Mouse (Mus musculus) T-helper 1 cell (primary cell): ENCODE data around the gene Ect2.

Experiments used
- in situ Hi-C: fragments of 300-600 bp; cut with MboI, MseI; formaldehyde crosslinking; loops from one replicate; pipeline ENCODE4 v1.15.1; 2025; ENCODE audit warnings: high pct_unique_total_duplicates

Ect2 gene

GRCm38 (mm10) chr3:27158910-27159309 lies 5.2 kb upstream of the Ect2 start:
- in situ Hi-C loops = no loop called here

DNA sequence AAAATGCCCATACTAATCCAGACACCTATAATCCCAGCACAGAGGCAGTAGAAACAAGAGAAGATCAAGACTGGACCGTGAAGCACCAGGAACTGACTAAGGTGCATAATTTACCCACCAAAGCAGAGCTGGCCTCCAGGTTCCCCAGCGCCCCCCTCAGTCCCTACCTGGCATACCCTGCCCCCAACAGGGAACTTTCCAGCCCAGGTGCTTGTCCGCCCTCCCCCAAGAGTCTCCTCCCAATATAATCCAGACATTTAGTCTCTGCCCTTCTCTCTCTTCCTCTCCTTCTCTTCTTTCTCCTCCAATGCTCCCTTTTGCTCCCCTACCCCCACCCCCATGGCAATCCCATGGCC lies 2.9 kb upstream of the Ect2 start:
- in situ Hi-C loops = no loop called here

DNA sequence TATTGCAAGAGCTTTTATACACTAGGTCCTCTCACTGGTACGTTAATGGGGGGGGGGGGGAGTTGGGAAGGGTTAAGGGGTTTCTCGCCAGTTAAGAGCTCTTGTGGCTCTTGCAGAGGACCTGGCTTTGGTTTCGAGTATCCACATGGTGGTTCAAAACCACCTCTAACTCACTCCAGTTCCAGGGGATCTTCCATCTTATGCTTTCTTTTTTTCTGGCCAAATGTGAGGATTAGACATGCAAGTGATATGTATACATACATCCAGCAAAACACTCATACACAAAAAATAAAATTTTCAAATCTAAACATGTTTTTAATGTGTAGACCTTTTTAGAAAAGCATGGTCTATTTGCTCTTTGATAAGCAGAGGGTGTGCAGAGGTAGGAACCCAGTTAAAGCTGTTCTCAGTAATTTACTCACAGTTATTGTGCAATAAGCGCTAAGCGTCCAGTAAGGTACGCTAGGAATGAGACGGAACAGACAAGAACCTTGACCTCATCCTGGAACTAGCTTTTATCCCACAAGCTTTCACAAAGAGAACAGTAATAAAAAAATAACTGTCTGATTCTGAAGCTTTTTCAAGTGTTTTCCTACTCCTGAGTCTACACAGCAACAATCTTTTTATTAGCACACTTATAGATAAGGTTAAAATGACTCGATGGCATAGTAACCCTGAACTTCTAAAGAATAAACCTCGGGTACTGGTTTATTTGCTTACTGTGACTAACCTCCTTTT lies 2.3 kb upstream of the Ect2 start:
- in situ Hi-C loops = no loop called here

DNA sequence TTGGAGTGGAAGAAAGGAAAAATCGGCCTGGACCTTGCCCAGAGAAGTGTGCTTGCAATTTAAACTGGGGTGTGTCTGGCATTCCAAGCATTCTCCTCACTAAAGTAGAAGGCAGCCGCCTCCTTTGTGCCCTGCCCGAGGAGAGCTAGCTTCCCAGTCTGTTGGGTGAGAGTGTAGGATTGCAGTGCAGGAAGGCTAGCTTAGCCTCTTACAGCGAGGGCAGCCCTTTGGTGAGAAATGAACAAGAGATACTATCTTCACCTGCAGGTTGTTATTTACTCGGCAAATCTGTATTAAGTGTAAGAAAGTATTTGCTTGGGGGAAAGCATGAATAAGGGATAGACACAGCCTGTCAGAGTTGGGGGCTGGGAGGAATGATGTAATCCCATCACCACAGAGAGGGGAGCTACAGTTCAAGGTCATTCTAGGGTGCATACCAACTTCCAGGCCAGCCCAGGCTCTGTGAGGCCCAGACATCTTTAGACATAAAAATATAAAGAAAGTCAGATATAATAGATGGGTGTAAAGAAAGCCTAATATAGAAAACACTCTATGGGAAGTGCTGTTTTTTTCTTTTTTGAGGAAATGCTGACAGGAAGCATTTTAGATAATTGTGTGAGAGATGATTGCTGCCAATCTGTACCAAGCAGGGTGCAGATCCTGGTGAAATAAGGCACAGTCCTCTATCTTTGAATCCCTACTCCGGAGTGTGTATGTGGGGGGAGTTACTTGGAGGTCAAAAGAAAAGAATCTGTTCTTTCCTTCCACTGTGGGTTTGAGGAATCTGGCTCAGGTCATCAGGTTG lies 1.6 kb upstream of the Ect2 start:
- in situ Hi-C loops = no loop called here

DNA sequence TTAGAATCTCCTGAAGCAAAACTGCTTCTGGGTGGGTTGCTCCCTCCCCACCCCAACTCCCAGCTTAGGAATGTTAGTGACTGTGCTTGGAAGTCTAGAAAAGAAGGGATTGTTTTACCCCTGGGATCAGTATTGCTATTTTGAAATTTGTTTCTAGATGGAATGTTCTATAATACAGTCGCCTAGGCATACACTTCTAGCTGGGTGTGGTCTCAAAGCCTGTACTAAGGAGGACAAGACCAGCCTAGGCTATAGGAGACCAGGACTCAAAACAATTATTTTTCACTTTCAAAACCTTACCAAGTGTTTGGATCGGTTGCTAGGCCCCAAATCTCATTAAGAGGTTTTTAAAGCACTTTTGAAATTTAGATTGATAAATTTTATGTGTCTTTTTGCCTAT lies 602 bp upstream of the Ect2 start:
- in situ Hi-C loops = no loop called here

DNA sequence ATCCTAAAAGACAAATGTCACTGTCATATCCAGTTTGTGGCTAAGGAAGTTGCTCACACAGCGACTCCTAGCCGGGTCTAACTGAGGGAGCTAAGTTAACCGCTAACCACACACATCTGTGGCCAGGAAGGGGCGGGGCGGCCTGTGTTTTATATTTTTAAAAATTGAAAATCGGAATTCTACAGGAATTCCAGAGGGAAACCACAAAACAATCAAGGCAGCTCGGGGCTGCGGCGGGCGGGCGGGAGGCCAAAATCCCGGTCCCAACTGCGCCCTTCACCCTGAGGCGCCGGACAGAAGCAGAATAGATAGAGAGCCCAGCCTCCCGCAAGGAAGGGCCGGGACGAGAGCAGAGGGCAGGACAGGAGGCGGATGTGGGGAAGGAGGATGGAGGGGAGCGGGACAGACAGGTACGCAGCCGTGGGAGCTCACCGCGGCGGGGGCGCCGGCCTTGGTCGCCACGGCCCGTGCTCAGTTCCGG lies 447 bp downstream of the Ect2 start:
- in situ Hi-C loops = no loop called here

DNA sequence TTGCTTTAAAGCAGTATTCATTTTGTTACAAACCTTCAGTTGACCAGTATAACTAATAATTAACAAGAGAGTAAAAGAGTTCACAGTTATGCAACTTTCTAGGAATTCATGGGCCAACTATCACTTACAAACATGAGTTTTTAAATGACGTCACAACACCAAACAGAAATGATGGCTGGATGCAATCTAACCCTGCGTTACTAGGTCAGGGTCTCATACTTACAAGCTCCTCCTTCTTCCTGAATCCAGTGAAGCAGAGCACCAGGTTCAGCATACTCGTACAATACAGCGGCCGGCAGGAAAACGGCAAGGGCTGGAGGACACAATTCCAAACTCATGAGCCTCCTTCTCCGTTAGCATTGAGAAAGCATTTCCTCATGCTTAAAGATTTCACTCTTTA lies 7.9 kb downstream of the Ect2 start:
- in situ Hi-C loops = no loop called here

DNA sequence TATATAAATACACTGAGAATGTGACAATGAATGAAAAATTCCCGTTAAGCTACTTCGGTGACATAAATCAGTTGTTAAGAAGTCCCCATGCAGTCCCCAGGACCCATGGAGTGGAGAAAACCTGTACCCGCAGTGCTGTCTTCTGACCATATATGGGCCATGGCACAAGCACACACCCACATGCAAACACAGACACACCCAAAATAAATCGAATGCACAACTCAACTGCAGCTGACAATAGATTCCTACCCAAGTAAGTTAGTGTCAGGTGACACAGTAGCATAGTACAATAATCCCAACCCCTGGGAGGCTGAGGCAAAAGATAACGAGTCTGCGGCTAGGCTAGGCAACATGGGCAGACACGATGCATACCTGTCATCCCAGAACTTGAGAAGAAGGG lies 10.1 kb downstream of the Ect2 start:
- in situ Hi-C loops = no loop called here

- in situ Hi-C loops = no loop called here
Observed at GRCm38 (mm10) chr3:27140101-27140500, 13.6 kb downstream of the Ect2 start.

- in situ Hi-C loops = no loop called here
Observed at GRCm38 (mm10) chr3:27121864-27122450, 31.7 kb downstream of the Ect2 start.

GRCm38 (mm10) chr3:27120932-27121331 lies 32.7 kb downstream of the Ect2 start:
- in situ Hi-C loops = no loop called here

GRCm38 (mm10) chr3:27118227-27118626 lies 35.5 kb downstream of the Ect2 start:
- in situ Hi-C loops = no loop called here

- in situ Hi-C loops = no loop called here
Observed at GRCm38 (mm10) chr3:27110860-27111259, 42.8 kb downstream of the Ect2 start.

DNA sequence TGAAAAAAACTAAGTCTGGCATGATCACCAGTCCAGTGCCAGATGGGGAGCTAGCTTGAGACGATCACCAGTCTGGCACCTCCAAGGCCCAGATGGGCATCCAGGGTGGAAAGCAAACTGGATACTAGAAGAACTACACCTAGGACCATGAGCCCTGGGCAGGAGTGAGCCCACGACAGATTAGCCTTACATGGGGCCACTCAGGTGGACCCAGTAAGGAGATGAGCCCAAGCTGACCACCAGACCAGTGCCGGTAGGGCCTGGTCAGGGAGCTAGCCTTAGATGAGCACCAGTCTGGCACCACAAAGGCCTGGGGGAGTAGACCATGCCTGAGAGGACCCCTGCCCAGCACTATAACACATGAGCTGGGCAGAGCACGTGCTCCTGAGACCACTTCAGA lies 44.6 kb downstream of the Ect2 start:
- in situ Hi-C loops = no loop called here

DNA sequence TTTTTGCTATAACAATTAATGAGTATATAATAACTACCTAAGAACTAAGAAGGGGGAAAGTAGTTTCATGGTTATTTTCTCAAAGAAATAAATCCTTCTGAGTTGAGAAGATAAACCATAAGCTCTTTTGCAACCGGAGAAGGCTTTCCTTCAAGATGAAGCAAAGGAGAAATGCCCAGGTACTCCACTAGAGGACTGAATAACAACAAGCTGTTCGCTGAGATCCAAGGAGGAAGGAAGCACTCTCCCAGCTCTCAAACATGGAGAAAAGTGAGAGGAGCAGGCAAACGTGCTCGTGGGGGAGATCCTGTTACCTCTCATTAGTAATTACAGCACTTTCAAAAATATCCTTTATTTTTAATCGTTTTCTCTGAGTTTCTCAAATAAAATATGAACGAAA lies 46.5 kb downstream of the Ect2 start:
- in situ Hi-C loops = no loop called here

DNA sequence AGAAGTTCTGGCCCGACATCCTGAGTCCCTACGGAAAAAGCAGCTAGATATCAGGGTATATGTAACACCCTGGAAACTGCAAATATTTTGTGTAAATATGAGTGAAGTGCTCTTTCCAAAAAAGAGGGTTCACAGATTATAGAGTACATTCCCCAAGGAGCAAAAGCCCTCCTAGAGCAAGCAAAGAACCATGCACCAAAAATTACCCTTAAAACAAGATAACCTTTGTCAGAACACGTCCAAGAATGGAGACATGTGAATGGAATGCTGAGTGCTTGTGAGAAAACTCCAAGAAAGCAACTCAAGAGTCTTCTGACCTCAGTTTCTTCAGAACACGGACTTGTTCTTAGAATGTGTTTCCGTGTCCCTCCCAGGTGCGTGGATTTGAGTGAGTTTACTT lies 50.7 kb downstream of the Ect2 start:
- in situ Hi-C loops = no loop called here

DNA sequence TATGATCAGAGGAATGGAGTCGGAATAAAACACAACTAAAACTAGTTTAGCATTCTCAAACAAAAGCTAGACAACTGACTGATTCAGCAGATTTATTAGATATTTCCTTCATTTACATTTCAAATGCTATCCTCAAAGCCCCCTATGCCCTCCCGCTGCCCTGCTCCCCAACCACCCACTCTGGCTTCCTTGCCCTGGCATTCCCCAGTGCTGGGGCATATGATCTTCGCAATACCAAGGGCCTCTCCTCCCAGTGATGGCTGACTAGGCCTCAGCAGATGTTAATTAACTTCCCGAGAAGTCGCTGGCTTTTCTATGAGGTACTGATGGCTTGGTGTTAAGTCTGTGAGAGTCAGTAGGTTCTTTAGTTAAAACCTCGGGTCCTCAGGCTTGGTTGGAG lies 55.0 kb downstream of the Ect2 start:
- in situ Hi-C loops = no loop called here

DNA sequence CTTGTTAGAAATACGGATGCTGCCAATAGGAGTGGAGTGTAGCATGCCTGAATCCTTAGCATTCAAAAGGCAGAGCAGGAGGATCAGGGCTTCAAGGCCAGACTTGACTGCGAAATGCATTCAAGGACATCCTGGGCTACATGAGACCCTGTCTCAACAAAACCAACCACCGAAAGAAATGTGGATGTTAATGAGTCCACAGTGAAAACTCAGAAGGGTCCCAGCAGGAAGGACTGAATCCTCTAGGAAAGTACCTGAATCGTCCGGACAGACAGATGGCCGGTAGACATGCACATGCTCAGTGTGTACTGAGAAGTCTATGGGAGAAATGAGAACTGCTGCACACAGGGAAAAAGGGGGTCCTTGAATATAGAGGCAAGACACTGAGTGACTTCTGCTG lies 67.5 kb downstream of the Ect2 start:
- in situ Hi-C loops = no loop called here

- in situ Hi-C loops = no loop called here
Observed at GRCm38 (mm10) chr3:27081229-27082060, 72.2 kb downstream of the Ect2 start.

DNA sequence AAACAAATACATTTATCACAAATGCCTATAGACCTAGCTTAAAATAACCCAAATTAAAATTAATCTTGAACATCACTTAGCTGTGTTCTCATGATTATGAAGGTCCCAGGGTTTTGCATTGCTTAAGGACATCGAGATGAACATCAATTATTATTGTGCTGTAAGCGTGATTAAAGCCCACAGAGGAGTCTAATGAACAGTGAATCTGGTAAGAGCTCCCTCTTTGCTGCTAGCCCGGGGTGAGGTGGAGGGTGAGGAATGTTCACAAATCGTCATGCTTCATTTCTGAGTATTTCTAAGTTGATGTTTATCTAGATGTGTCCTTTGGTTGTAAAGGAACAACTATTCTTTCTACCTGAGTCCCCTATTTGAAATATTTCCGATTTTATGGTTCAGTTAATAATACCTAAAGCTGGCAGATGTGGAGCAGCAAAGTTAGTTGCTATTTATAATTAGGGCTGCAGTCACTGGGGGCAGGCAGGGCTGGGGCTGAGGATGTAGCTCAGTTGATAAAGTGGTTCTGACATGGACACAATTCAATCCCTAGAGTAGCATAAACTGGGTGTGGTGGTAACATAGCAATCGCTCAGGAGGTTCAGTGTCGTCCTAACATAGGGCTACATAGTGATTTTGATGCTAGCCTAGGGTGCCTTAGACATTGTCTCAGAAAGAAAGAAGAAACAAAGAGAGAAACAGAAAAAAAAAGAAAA lies 73.5 kb downstream of the Ect2 start:
- in situ Hi-C loops = no loop called here

DNA sequence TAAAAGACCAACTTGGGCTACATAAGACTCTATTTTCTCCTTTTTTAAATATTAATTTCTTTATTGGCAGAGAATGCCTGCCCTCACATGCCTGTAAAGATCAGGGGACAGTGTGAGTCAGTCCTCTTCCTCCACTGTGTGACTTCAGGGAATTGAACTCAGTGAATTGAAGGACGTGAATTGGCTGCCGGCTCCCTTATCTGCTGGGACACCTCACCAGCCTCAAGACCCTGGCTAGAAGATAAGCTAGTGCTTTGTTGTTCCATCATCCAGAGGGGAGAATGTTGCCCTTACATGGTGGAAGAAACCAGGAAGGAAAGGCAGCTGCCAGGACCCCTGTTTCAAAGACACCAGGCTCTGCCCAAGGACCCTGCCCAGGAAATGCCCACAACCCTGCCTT lies 79.8 kb downstream of the Ect2 start:
- in situ Hi-C loops = loop anchor here (5.0 kb wide), 1 partner anchor 158 kb away; no protein-coding TSS in a partner anchor
